Mouse (Mus musculus): ENCODE measurements around the gene Dnmt3l. TPM values are rescaled to one million over a fixed set of nuclear protein-coding genes. Genes with fewer than 3 reads are reported as not detected.

Dnmt3l gene
- polyA plus RNA-seq, 1 experiment from 2014 or later, result 0.41 TPM

GRCm38 (mm10) chr10:78043406-78043836, 1.7 kb downstream of the Dnmt3l start, which contains the start of gene Aire:
Gene Aire (minus strand): TSS chr10:78043610.
- no peaks in the 10 kb centered on the region for H3K36me3 ChIP-seq (ENCODE audit: control insufficient read depth, insufficient read depth, low read length)
- H3K27me3 ChIP-seq (ENCODE audit: control insufficient read depth, insufficient read depth, low read length), result no peaks in the 10 kb centered on the region
- H3K4me3 ChIP-seq (ENCODE audit: low read length), result peak within 1 kb of the TSS; percentile 12
- H3K27ac ChIP-seq (ENCODE audit: low read depth, low read length), result no peak within 1 kb of the TSS
- no peak within 1 kb of the TSS for H3K9ac ChIP-seq (ENCODE audit: low read depth, low read length)
- peak within 1 kb of the TSS; percentile 31 for H3K4me2 ChIP-seq (replicated peaks; ENCODE audit: low read depth, low read length)
- WGBS, result under 1% methylated on average over 22 of the region's 27 CpGs
- H3K9me3 ChIP-seq (ENCODE audit: control insufficient read depth, low read length), result no peaks in the 10 kb centered on the region
- 0 out of 2 replicates have a peak, but pooled peaks cover 4% of the 10 kb centered on the region for H3K4me1 ChIP-seq (ENCODE audit: control insufficient read depth, insufficient read depth, low read length)
- peak; percentile 67 for ATAC-seq (ENCODE audit: low FRiP score, low TSS enrichment)

- H3K27ac ChIP-seq (ENCODE audit: low read depth, low read length), result no peak overlapping the region
- no peak overlapping the region for H3K4me3 ChIP-seq (ENCODE audit: low read length)
- H3K4me2 ChIP-seq (replicated peaks; ENCODE audit: low read depth, low read length), result no peak overlapping the region
- H3K9me3 ChIP-seq (ENCODE audit: control insufficient read depth, low read length), result no peaks in the 10 kb centered on the region
- H3K9ac ChIP-seq (ENCODE audit: low read depth, low read length), result no peak overlapping the region
- ATAC-seq (ENCODE audit: low FRiP score, low TSS enrichment), result no peak
- H3K36me3 ChIP-seq (ENCODE audit: control insufficient read depth, insufficient read depth, low read length), result no peaks in the 10 kb centered on the region
- H3K27me3 ChIP-seq (ENCODE audit: control insufficient read depth, insufficient read depth, low read length), result no peaks in the 10 kb centered on the region
- WGBS, result 74% methylated on average over 1 of the region's 1 CpGs
- H3K4me1 ChIP-seq (ENCODE audit: control insufficient read depth, insufficient read depth, low read length), result 0 out of 2 replicates have a peak, but pooled peaks cover 4% of the 10 kb centered on the region
Observed at GRCm38 (mm10) chr10:78044531-78044930, 2.8 kb downstream of the Dnmt3l start.

- Histone ChIP-seq H3K36me3 (ENCODE audit: control insufficient read depth, insufficient read depth, low read length) (no peaks in the 10 kb centered on the region), H3K27ac (ENCODE audit: low read depth, low read length) (no peak overlapping the region), H3K9me3 (ENCODE audit: control insufficient read depth, low read length) (no peaks in the 10 kb centered on the region), H3K27me3 (ENCODE audit: control insufficient read depth, insufficient read depth, low read length) (no peaks in the 10 kb centered on the region), H3K4me2 (replicated peaks; ENCODE audit: low read depth, low read length) (no peak overlapping the region), H3K4me1 (ENCODE audit: control insufficient read depth, insufficient read depth, low read length) (0 out of 2 replicates have a peak, but pooled peaks cover 4% of the 10 kb centered on the region), H3K4me3 (ENCODE audit: low read length) (no peak overlapping the region), H3K9ac (ENCODE audit: low read depth, low read length) (no peak overlapping the region)
- ATAC-seq (ENCODE audit: low FRiP score, low TSS enrichment), result no peak
- WGBS, result 82% methylated on average over 4 of the region's 4 CpGs
Observed at GRCm38 (mm10) chr10:78046388-78046787, 4.6 kb downstream of the Dnmt3l start.

- H3K4me1 ChIP-seq (ENCODE audit: control insufficient read depth, insufficient read depth, low read length), result 0 out of 2 replicates have a peak, but pooled peaks cover 4% of the 10 kb centered on the region
- no peaks in the 10 kb centered on the region for H3K27me3 ChIP-seq (ENCODE audit: control insufficient read depth, insufficient read depth, low read length)
- H3K4me3 ChIP-seq (ENCODE audit: low read length), result no peak overlapping the region
- no peak overlapping the region for H3K9ac ChIP-seq (ENCODE audit: low read depth, low read length)
- H3K36me3 ChIP-seq (ENCODE audit: control insufficient read depth, insufficient read depth, low read length), result no peaks in the 10 kb centered on the region
- no peaks in the 10 kb centered on the region for H3K9me3 ChIP-seq (ENCODE audit: control insufficient read depth, low read length)
- no peak for ATAC-seq (ENCODE audit: low FRiP score, low TSS enrichment)
- H3K27ac ChIP-seq (ENCODE audit: low read depth, low read length), result no peak overlapping the region
- H3K4me2 ChIP-seq (replicated peaks; ENCODE audit: low read depth, low read length), result no peak overlapping the region
- 87% methylated on average over 9 of the region's 10 CpGs for WGBS
Observed at GRCm38 (mm10) chr10:78048061-78048730, 6.4 kb downstream of the Dnmt3l start.

GRCm38 (mm10) chr10:78049519-78050035, 7.8 kb downstream of the Dnmt3l start:
- no peak for ATAC-seq (ENCODE audit: low FRiP score, low TSS enrichment)
- Histone ChIP-seq H3K9ac (ENCODE audit: low read depth, low read length) (no peak overlapping the region), H3K36me3 (ENCODE audit: control insufficient read depth, insufficient read depth, low read length) (no peaks in the 10 kb centered on the region), H3K9me3 (ENCODE audit: control insufficient read depth, low read length) (no peaks in the 10 kb centered on the region), H3K4me1 (ENCODE audit: control insufficient read depth, insufficient read depth, low read length) (no peaks in the 10 kb centered on the region), H3K4me2 (replicated peaks; ENCODE audit: low read depth, low read length) (no peak overlapping the region), H3K27me3 (ENCODE audit: control insufficient read depth, insufficient read depth, low read length) (no peaks in the 10 kb centered on the region), H3K27ac (ENCODE audit: low read depth, low read length) (no peak overlapping the region), H3K4me3 (ENCODE audit: low read length) (no peak overlapping the region)
- 60% methylated on average over 11 of the region's 11 CpGs for WGBS

- 73% methylated on average over 19 of the region's 19 CpGs for WGBS
Observed at GRCm38 (mm10) chr10:78054633-78055565, 13.2 kb downstream of the Dnmt3l start.

GRCm38 (mm10) chr10:78057056-78057455, 15.3 kb downstream of the Dnmt3l start:
- Histone ChIP-seq H3K9me3 (ENCODE audit: control insufficient read depth, low read length) (no peaks in the 10 kb centered on the region), H3K27me3 (ENCODE audit: control insufficient read depth, insufficient read depth, low read length) (no peaks in the 10 kb centered on the region), H3K4me1 (ENCODE audit: control insufficient read depth, insufficient read depth, low read length) (no peaks in the 10 kb centered on the region), H3K36me3 (ENCODE audit: control insufficient read depth, insufficient read depth, low read length) (no peaks in the 10 kb centered on the region), H3K4me3 (ENCODE audit: low read length) (no peak overlapping the region), H3K4me2 (replicated peaks; ENCODE audit: low read depth, low read length) (no peak overlapping the region), H3K27ac (ENCODE audit: low read depth, low read length) (no peak overlapping the region), H3K9ac (ENCODE audit: low read depth, low read length) (no peak overlapping the region)
- no peak for ATAC-seq (ENCODE audit: low FRiP score, low TSS enrichment)
- WGBS, result 92% methylated on average over 8 of the region's 8 CpGs

More at GRCm38 (mm10) chr10:78054633-78055565, 13.2 kb downstream of the Dnmt3l start:
- Histone ChIP-seq H3K4me3 (ENCODE audit: low read length) (no peak overlapping the region), H3K9ac (ENCODE audit: low read depth, low read length) (no peak overlapping the region), H3K36me3 (ENCODE audit: control insufficient read depth, insufficient read depth, low read length) (no peaks in the 10 kb centered on the region), H3K27ac (ENCODE audit: low read depth, low read length) (no peak overlapping the region), H3K4me2 (replicated peaks; ENCODE audit: low read depth, low read length) (no peak overlapping the region), H3K9me3 (ENCODE audit: control insufficient read depth, low read length) (no peaks in the 10 kb centered on the region), H3K27me3 (ENCODE audit: control insufficient read depth, insufficient read depth, low read length) (no peaks in the 10 kb centered on the region), H3K4me1 (ENCODE audit: control insufficient read depth, insufficient read depth, low read length) (no peaks in the 10 kb centered on the region)
- no peak for ATAC-seq (ENCODE audit: low FRiP score, low TSS enrichment)

- ATAC-seq (ENCODE audit: low FRiP score, low TSS enrichment), result no peak
- 87% methylated on average over 9 of the region's 9 CpGs for WGBS
- Histone ChIP-seq H3K27me3 (ENCODE audit: control insufficient read depth, insufficient read depth, low read length) (no peaks in the 10 kb centered on the region), H3K4me1 (ENCODE audit: control insufficient read depth, insufficient read depth, low read length) (no peaks in the 10 kb centered on the region), H3K27ac (ENCODE audit: low read depth, low read length) (no peak overlapping the region), H3K36me3 (ENCODE audit: control insufficient read depth, insufficient read depth, low read length) (no peaks in the 10 kb centered on the region), H3K4me2 (replicated peaks; ENCODE audit: low read depth, low read length) (no peak overlapping the region), H3K9me3 (ENCODE audit: control insufficient read depth, low read length) (no peaks in the 10 kb centered on the region), H3K9ac (ENCODE audit: low read depth, low read length) (no peak overlapping the region), H3K4me3 (ENCODE audit: low read length) (no peak overlapping the region)
Observed at GRCm38 (mm10) chr10:78063122-78063521, 21.4 kb downstream of the Dnmt3l start.

All from kidney, embryonic 14.5 days (tissue).